Mouse (Mus musculus) lung, postnatal 0 days (tissue): ENCODE data around the gene Sstr2. TPM values are rescaled to one million over a fixed set of nuclear protein-coding genes. Genes with fewer than 3 reads are reported as not detected.

Experiments
- ATAC-seq: fragments of 200-750 bp; cut with Nextera tagmentation; 2 replicates; pipeline ENCODE4 v1.8.0; 2017; ENCODE audit warnings: moderate library complexity
- DNase-seq: peaks from one replicate; pipeline ENCODE4 v3.0.0-alpha.2; 2016; ENCODE audit warnings: low spot score
- H3K27ac ChIP-seq: fragments of 300-500 bp; sonication (generic); 2 replicates; pipeline ENCODE4 v1.5.1; 2014; ENCODE audit warnings: antibody characterized with exemption, mild to moderate bottlenecking, low read length, mixed read lengths
- H3K27me3 ChIP-seq: fragments of 300-500 bp; sonication (generic); replicated peaks from 2 replicates; pipeline ENCODE4 v1.6.1; 2014; ENCODE audit warnings: low read length, mixed read lengths; ENCODE audit not compliant: insufficient read depth
- H3K36me3 ChIP-seq: fragments of 300-500 bp; sonication (generic); 2 replicates; pipeline ENCODE4 v1.6.1; 2014; ENCODE audit warnings: low read length, mixed read lengths; ENCODE audit not compliant: insufficient read depth
- H3K4me1 ChIP-seq: fragments of 300-500 bp; sonication (generic); 2 replicates; pipeline ENCODE4 v1.6.1; 2014; ENCODE audit warnings: antibody characterized with exemption, low read depth, low read length, mixed read lengths; ENCODE audit not compliant: insufficient read depth
- H3K4me2 ChIP-seq: fragments of 300-500 bp; sonication (generic); replicated peaks from 2 replicates; pipeline ENCODE4 v1.6.1; 2014; ENCODE audit warnings: low read depth, mild to moderate bottlenecking, low read length, moderate library complexity, mixed read lengths
- H3K4me3 ChIP-seq: fragments of 300-500 bp; sonication (generic); 2 replicates; pipeline ENCODE4 v1.5.1; 2014; ENCODE audit warnings: low read depth, low read length
- H3K9ac ChIP-seq: fragments of 300-500 bp; sonication (generic); replicated peaks from 2 replicates; pipeline ENCODE4 v1.6.1; 2014; ENCODE audit warnings: low read depth, mild to moderate bottlenecking
- H3K9me3 ChIP-seq: fragments of 300-500 bp; sonication (generic); 2 replicates; pipeline ENCODE4 v1.6.1; 2016; ENCODE audit warnings: low read length, mixed read lengths
- CTCF ChIP-seq: IDR thresholded peaks from 2 replicates; pipeline ENCODE4 v1.5.1; 2016; ENCODE audit warnings: antibody characterized with exemption, mild to moderate bottlenecking
- EP300 ChIP-seq: IDR thresholded peaks from 2 replicates; pipeline ENCODE4 v1.6.1; 2016; ENCODE audit warnings: antibody characterized with exemption, mild to moderate bottlenecking, control low read depth
- WGBS: fragments of 180-500 bp; shearing (Covaris S2); extraction: QIAGEN DNeasy Blood & Tissue Kit; methylation state at CpG from one replicate; pipeline ENCODE4 v1.1.7; 2014; 5-methylcytosine and 5-hydroxymethylcytosine counted together
- polyA plus RNA-seq: library from polyadenylated mRNA; unstranded; fragments of >200 nt; fragmentation: Nextera tagmentation; extraction: Ambion mirVana; gene quantifications from 2 replicates; pipeline ENCODE4 v1.2.1, GENCODE M21; 2015

Sstr2 gene
- polyA plus RNA-seq, 1 experiment from 2014 or later, result 3.9 TPM

DNA sequence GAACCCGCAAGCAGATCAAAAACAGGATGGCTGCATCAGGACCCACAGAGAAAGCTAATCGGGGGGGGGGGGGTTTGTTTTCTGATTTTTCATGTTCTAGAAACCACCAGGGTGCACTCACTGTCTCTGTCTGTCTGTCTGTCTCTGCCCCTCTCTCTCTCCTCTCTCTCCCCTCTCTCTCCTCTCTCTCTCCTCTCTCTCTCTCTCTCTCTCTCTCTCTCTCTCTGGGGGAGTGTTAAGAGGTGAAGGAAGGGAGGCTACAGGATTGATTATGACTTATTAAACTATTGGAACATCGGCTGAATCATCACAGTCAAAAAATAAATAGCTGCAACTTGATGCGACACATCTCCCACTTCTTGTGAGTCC, 855 bp upstream of the Sstr2 start:
- WGBS, result 16% methylated on average over 4 of the region's 4 CpGs
- no peak for ATAC-seq

DNA sequence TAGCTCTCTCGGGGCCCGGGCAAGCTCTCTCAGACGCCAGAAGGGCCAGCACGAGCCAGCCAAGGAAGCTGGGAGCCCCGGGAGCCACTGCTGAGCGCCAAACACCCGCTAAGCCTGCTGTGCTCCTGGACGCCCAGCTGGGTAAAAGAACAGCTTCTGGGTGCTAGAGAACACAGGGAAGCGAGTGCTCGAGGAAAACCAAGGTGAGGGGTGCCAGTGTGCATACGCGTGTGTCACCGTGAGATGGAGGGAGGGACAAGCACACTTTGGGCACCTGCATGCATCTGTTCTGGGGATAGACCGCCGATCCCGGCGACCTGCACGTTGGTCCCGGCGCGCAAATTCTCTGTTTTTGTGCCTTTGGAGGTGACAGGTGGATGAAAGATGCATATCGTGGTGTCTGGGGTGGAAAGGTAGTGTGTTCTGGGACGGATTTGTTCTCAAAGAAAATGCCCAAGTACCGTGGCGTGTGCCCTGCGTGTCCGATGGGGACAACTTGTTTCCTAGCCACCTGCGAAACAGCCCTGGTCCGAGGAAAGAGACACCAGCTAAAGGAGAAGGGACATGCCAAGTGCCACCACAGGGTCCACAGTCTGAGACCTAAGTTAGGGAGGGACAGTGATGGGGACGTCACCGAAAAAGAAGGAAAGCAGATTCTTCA, 408 bp downstream of the Sstr2 start:
- Histone ChIP-seq H3K9ac (no peak overlapping the region), H3K27me3 (peaks cover 10% of the 10 kb centered on the region), H3K4me3 (peak overlapping the region; percentile 38), H3K4me2 (peak overlapping the region; percentile 66), H3K4me1 (peaks cover 14% of the 10 kb centered on the region; the same call in 1 of the 2 replicates), H3K27ac (no peak overlapping the region), H3K36me3 (no peaks in the 10 kb centered on the region), H3K9me3 (no peaks in the 10 kb centered on the region)
- ATAC-seq (no peak), DNase-seq (no peak)
- TF ChIP-seq EP300 (no peak), CTCF (no peak)
- 3% methylated on average over 30 of the region's 31 CpGs for WGBS

More for the DNA sequence above, 855 bp upstream of the Sstr2 start:
- Histone ChIP-seq H3K9me3 (no peaks in the 10 kb centered on the region), H3K36me3 (no peaks in the 10 kb centered on the region), H3K4me2 (peak overlapping the region; percentile 66; the same call in 1 of the 2 replicates), H3K4me1 (peaks cover 14% of the 10 kb centered on the region; the same call in 1 of the 2 replicates), H3K27me3 (peaks cover 10% of the 10 kb centered on the region), H3K4me3 (0 out of 2 replicates have a peak overlapping the region, but pooled peaks have one; percentile 38), H3K27ac (no peak overlapping the region), H3K9ac (no peak overlapping the region)
- TF ChIP-seq EP300 (no peak), CTCF (no peak)
- DNase-seq, result no peak

DNA sequence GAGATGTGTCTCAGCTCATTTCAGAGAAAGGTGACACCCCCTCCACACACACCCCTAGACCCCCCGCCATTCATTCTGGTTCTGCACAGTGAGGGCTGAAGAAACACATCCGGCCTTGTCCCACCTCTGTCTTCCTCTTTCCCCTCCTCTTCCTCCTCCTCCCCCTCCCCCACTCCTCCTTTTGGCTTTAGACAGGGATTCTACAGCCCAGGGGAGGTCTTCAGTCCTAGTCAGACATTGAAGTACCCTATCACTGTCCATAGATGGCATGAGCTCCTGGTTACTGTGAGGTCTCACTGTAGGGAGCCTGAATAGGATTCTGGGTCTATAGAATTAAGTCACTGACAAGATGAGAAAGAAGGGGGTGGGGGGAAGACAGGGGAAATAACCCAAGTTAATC, 1.9 kb downstream of the Sstr2 start:
- H3K27me3 ChIP-seq, result peaks cover 10% of the 10 kb centered on the region
- H3K9me3 ChIP-seq, result no peaks in the 10 kb centered on the region
- no peak overlapping the region for H3K9ac ChIP-seq
- no peak overlapping the region for H3K4me3 ChIP-seq
- 59% methylated on average over 2 of the region's 2 CpGs for WGBS
- DNase-seq (no peak), ATAC-seq (no peak)
- peaks cover 14% of the 10 kb centered on the region; the same call in 1 of the 2 replicates for H3K4me1 ChIP-seq
- no peak overlapping the region for H3K4me2 ChIP-seq
- H3K36me3 ChIP-seq, result no peaks in the 10 kb centered on the region
- H3K27ac ChIP-seq, result no peak overlapping the region
- TF ChIP-seq EP300 (no peak), CTCF (no peak)

DNA sequence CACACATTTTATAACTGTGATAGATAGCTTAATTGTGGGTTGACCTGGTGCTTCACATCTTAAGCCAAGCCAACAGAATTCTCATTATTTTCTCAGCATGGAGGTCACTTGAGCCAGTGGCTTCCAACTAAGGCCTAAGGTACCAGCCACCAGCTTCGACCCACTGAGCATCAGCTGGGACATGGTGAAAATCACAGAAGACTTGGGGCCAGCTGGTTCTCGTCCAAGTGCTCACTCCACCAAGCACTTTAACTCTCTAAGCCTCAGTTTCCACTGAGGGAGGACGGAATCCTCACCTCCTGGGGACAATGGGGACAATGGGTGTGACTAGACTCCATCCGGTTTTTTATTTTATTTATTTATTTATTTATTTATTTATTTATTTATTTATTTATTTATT, 2.9 kb downstream of the Sstr2 start:
- H3K4me2 ChIP-seq, result no peak overlapping the region
- H3K4me3 ChIP-seq, result no peak overlapping the region
- WGBS, result 85% methylated on average over 4 of the region's 4 CpGs
- no peaks in the 10 kb centered on the region for H3K36me3 ChIP-seq
- no peak for TF ChIP-seq EP300
- no peak for TF ChIP-seq CTCF
- no peaks in the 10 kb centered on the region for H3K9me3 ChIP-seq
- ATAC-seq (no peak), DNase-seq (no peak)
- H3K4me1 ChIP-seq, result peaks cover 14% of the 10 kb centered on the region; the same call in 1 of the 2 replicates
- peaks cover 10% of the 10 kb centered on the region for H3K27me3 ChIP-seq
- H3K27ac ChIP-seq, result no peak overlapping the region
- H3K9ac ChIP-seq, result no peak overlapping the region

DNA sequence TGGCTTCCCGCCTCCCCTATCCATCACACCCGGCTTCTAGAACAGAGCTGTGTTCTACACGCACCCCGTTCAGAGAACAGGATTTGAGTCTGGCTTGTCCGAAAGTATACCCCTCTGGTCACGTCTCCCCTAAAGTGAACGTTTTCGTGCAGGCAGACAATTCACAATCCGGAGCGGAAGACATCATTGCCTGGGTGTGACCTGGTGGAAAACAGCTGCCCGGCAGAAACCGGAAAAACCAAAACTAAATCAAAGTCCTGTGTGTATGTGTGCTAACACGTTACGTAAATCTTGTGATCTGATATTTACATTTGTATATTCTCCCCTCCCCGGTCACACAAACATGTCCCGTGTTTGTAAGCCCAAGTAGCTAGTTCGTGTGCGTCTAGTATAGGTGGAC, 6.3 kb downstream of the Sstr2 start:
- Histone ChIP-seq H3K27ac (no peak overlapping the region), H3K36me3 (no peaks in the 10 kb centered on the region), H3K4me2 (0 out of 2 replicates have a peak overlapping the region, but pooled peaks have one; percentile 3), H3K9me3 (no peaks in the 10 kb centered on the region), H3K9ac (no peak overlapping the region), H3K4me1 (no peaks in the 10 kb centered on the region), H3K4me3 (no peak overlapping the region), H3K27me3 (no peaks in the 10 kb centered on the region; the same call in 1 of the 2 replicates)
- no peak for TF ChIP-seq CTCF
- TF ChIP-seq EP300, result no peak
- WGBS, result 79% methylated on average over 18 of the region's 18 CpGs
- DNase-seq (no peak), ATAC-seq (no peak; the same call in 1 of the 2 replicates)

DNA sequence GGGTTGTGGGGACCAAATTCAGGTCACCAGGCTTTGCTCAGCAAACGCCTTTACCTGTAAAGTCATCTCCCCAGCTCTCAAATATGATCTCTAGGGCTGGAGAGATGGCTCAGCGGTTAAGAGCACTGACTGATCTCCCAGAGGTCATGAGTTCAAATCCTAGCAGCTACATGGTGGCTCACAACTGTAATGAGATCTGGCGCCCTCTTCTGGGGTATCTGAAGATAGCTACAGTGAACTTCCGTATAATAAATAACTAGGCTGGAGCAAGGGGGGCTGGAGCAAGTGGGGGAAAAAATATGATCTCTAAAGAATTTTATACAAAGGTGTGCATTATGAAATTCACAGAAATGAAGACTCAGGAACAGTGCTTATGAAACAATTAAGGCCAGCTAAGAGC, 8.6 kb downstream of the Sstr2 start:
- DNase-seq (no peak), ATAC-seq (no peak)
- H3K27ac ChIP-seq, result no peak overlapping the region
- no peaks in the 10 kb centered on the region for H3K9me3 ChIP-seq
- WGBS, result 51% methylated on average over 4 of the region's 4 CpGs
- no peak overlapping the region for H3K9ac ChIP-seq
- no peaks in the 10 kb centered on the region for H3K4me1 ChIP-seq
- H3K27me3 ChIP-seq, result no peaks in the 10 kb centered on the region
- H3K4me2 ChIP-seq, result no peak overlapping the region
- H3K4me3 ChIP-seq, result no peak overlapping the region
- peak; percentile 57 for TF ChIP-seq CTCF
- no peak for TF ChIP-seq EP300
- H3K36me3 ChIP-seq, result no peaks in the 10 kb centered on the region
